Mouse (Mus musculus) MEL (cell line): ENCODE results near the gene Marc2.

Experiments
- CHD1 ChIP-seq: IDR thresholded peaks from 2 replicates; pipeline ENCODE4 v1.6.1; 2012; ENCODE audit warnings: low read depth, mild to moderate bottlenecking, inconsistent platforms, low read length, improper control_type of control experiment
- CHD2 ChIP-seq: IDR thresholded peaks from 2 replicates; pipeline ENCODE4 v1.6.1; 2011; ENCODE audit warnings: low read length, improper control_type of control experiment
- CTCF ChIP-seq, 3 experiments: IDR thresholded peaks in 2 of 3; conservative IDR thresholded peaks in 1 of 3; 2 replicates each; pipeline ENCODE4 v1.5.1; 2011 to 2012; ENCODE audit warnings: low read length in 3 of 3, low read depth in 2 of 3, mild to moderate bottlenecking in 2 of 3, improper control_type of control experiment in 1 of 3, inconsistent platforms in 1 of 3, mixed read lengths in 1 of 3, moderate library complexity in 1 of 3; ENCODE audit not compliant: control insufficient read depth in 1 of 3, insufficient read depth in 1 of 3, poor library complexity in 1 of 3, severe bottlenecking in 1 of 3
- E2F4 ChIP-seq: IDR thresholded peaks from 2 replicates; pipeline ENCODE4 v1.6.1; 2011; ENCODE audit warnings: low read depth, low read length, improper control_type of control experiment, borderline replicate concordance
- EP300 ChIP-seq, 2 experiments: IDR thresholded peaks; 2 replicates each; pipeline ENCODE4 v1.6.1; 2011; ENCODE audit warnings: improper control_type of control experiment in 2 of 2, low read length in 2 of 2, low read depth in 1 of 2, mild to moderate bottlenecking in 1 of 2
- MEF2A ChIP-seq: IDR thresholded peaks from 2 replicates; pipeline ENCODE4 v1.6.1; 2014; ENCODE audit warnings: low read depth, mild to moderate bottlenecking, inconsistent platforms, low read length, improper control_type of control experiment; ENCODE audit not compliant: poor library complexity, insufficient replicate concordance, severe bottlenecking; ENCODE audit errors: extremely low read depth
- POLR2A ChIP-seq, 2 experiments: IDR thresholded peaks; 2 replicates each; pipeline ENCODE4 v1.6.1; 2011 to 2012; ENCODE audit warnings: low read length in 2 of 2, mild to moderate bottlenecking in 2 of 2, control low read depth in 1 of 2, improper control_type of control experiment in 1 of 2, low read depth in 1 of 2, moderate library complexity in 1 of 2; ENCODE audit not compliant: control insufficient read depth in 1 of 2, insufficient read depth in 1 of 2, poor library complexity in 1 of 2
- UBTF ChIP-seq: IDR thresholded peaks from 2 replicates; pipeline ENCODE4 v1.6.1; 2012; ENCODE audit warnings: low read depth, mild to moderate bottlenecking, inconsistent platforms, low read length, improper control_type of control experiment, moderate library complexity, borderline replicate concordance; ENCODE audit not compliant: insufficient read depth
- ZKSCAN1 ChIP-seq: IDR thresholded peaks from 2 replicates; pipeline ENCODE4 v1.6.1; 2012; ENCODE audit warnings: low read depth, mild to moderate bottlenecking, inconsistent platforms, low read length, improper control_type of control experiment, moderate library complexity

DNA sequence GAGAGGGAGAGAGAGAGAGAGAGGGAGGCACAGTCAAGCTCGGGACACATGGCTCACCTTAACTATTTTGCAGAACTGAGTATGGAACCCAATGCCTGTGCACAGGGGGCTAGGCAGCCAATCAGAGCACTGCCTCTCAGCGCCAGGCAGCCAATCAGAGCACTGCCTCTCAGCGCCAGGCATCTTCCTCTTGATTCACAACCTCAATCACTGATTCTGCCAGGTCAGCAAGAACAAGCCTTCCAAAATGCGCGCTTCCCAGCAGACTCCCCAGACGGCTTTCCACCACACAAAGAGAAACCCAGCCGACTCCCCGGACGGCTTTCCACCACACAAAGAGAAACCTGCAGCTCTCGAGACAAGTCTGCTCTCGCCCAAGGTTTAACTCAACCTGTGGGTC, 23.6 kb downstream of the Marc2 start:
- TF ChIP-seq CHD1 (no peak), CTCF (IDR thresholded peaks at IDR 0.05 in 2 of 3, conservative IDR thresholded peaks at IDR 0.05 in 1 of 3; ENCODE audit: control insufficient read depth in 1 of 3, insufficient read depth in 1 of 3, low read depth in 2 of 3, low read length in 3 of 3, poor library complexity in 1 of 3, severe bottlenecking in 1 of 3) (no peak), UBTF (no peak), MEF2A (no peak), POLR2A (IDR thresholded peaks at IDR 0.05; ENCODE audit: control insufficient read depth in 1 of 2, insufficient read depth in 1 of 2, low read depth in 1 of 2, low read length in 2 of 2, poor library complexity in 1 of 2) (no peak), E2F4 (no peak), EP300 (IDR thresholded peaks at IDR 0.05; ENCODE audit: low read depth in 1 of 2, low read length in 2 of 2) (no peak), CHD2 (no peak), ZKSCAN1 (no peak)
